14 mouse cellular contexts compared by ENCODE assay signal in the genomic region with DNA sequence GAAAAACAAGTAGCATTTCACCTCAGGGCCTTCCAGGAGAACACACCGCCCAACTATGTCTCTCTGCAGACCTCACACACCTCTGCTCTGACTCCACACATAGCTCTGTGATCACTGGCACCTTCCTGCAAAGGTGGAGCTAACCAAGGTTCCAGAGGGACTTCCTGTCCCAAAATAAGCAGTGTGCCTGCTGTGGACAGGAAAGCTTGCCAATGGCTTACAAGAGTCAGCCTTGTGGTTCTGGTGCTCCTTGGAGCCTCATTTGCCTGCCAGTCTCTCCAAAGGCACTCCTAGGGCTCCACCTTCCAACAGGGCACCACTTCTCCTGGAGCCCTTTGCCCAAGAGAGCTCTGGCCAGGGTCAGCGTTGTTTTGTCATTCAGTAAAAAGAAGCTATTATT. TPM values are rescaled to one million over a fixed set of nuclear protein-coding genes. Genes with fewer than 3 reads are reported as not detected.
DNase-seq lines count a peak whose midpoint lies in the region.
"Had no signal": no experiment of that assay in that cellular context is flagged by ENCODE, and none has a peak within 500 bp of the region (broad histone marks: within the 10 kb centered on the region; RNA-seq: fewer than 3 reads in every experiment).

No protein-coding gene starts in this region.

- peak; percentile 30 for DNase-seq in cerebellum, adult 9-10 months
- DNase-seq in cerebellum, postnatal 36 days: no peak
- DNase-seq in heart, adult 11 months: peak; percentile 89
- DNase-seq in heart, postnatal 4 days: no peak
- DNase-seq in 3134 (ENCODE audit: extremely low read depth, insufficient read length, low spot score): peak; percentile 53
- DNase-seq in adipocyte (ENCODE audit: low spot score): peak; percentile 86
- DNase-seq in left cerebral cortex, adult 11 months (ENCODE audit: low spot score): no peak
- DNase-seq: cerebellum, adult 8-10 months; cerebellum, postnatal 25 days; gastrocnemius, postnatal 14 days; heart, postnatal 10 days; heart, postnatal 36 days; kidney, adult 18-20 months; kidney, adult 9 months had no signal

RNA-seq across cellular contexts. Expression of a gene that starts 1.5 kb away (rescaled TPM):
- 100 to 1,000 TPM; 130 to 153 TPM for total RNA-seq in heart, postnatal 4 days (2021)

Comparison
In these comparisons a context has a peak if more than half of its experiments do, and no peak if none do; other contexts are left out.
1. DNase-seq: peak in cerebellum, adult 9-10 months (single experiment), heart, adult 11 months (single experiment), 3134 (single experiment) and adipocyte (single experiment); none in cerebellum, postnatal 36 days (0 of 2), heart, postnatal 4 days (single experiment) and left cerebral cortex, adult 11 months (single experiment).